Mouse (Mus musculus) G1E (cell line): ENCODE results near the gene Paqr4. TPM values are rescaled to one million over a fixed set of nuclear protein-coding genes. Genes with fewer than 3 reads are reported as not detected.

Experiments used
- ATAC-seq: 2 replicates; pipeline ENCODE4 v1.8.0; 2016; ENCODE audit warnings: mild to moderate bottlenecking; ENCODE audit not compliant: insufficient number of reproducible peaks, poor library complexity, low FRiP score, severe bottlenecking; ENCODE audit errors: extremely low read depth
- DNase-seq: peaks from one replicate; pipeline ENCODE4 v3.0.0; 2012; ENCODE audit warnings: low spot score
- H3K27me3 ChIP-seq: 2 replicates; pipeline ENCODE4 v1.6.1; 2012; ENCODE audit warnings: mild to moderate bottlenecking, low read length, inconsistent platforms; ENCODE audit not compliant: insufficient read depth
- H3K36me3 ChIP-seq: replicated peaks from 2 replicates; pipeline ENCODE3; 2012; ENCODE audit warnings: mild to moderate bottlenecking, inconsistent platforms
- H3K4me1 ChIP-seq: 2 replicates; pipeline ENCODE4 v1.6.1; 2012; ENCODE audit warnings: low read depth, low read length, inconsistent platforms, mixed read lengths; ENCODE audit not compliant: insufficient read depth
- H3K4me3 ChIP-seq: 2 replicates; pipeline ENCODE4 v1.5.1; 2012; ENCODE audit warnings: low read depth, mild to moderate bottlenecking, inconsistent platforms, low read length, moderate library complexity, mixed read lengths
- H3K9me3 ChIP-seq: replicated peaks from 2 replicates; pipeline ENCODE4 v1.6.1; 2012; ENCODE audit warnings: inconsistent platforms
- CTCF ChIP-seq: IDR thresholded peaks from 2 replicates; pipeline ENCODE4 v1.5.1; 2012; ENCODE audit warnings: low read depth, low read length, inconsistent platforms, mixed read lengths
- GATA1 ChIP-seq: IDR thresholded peaks from 2 replicates; pipeline ENCODE4 v1.6.1; 2012; ENCODE audit warnings: borderline replicate concordance, low read length, inconsistent platforms, mixed read lengths
- GATA2 ChIP-seq: IDR thresholded peaks from 2 replicates; pipeline ENCODE4 v1.6.1; 2012; ENCODE audit warnings: low read depth, low read length, inconsistent platforms, borderline replicate concordance
- POLR2AphosphoS5 ChIP-seq: IDR thresholded peaks from 2 replicates; pipeline ENCODE4 v1.6.1; 2012; ENCODE audit warnings: low read depth, low read length, inconsistent platforms; ENCODE audit not compliant: insufficient replicate concordance
- TAL1 ChIP-seq: conservative IDR thresholded peaks from 2 replicates; pipeline ENCODE4 v1.6.1; 2012; ENCODE audit warnings: low read depth, low read length, inconsistent platforms, mixed read lengths
- polyA plus RNA-seq: library from polyadenylated mRNA; stranded (reverse); fragments of >175 nt; gene quantifications from 2 replicates; pipeline ENCODE4 v1.2.3, GENCODE M21; 2012
- total RNA-seq, 2 experiments: library from RNA; stranded (forward) in 1 of 2; stranded (reverse) in 1 of 2; fragments of 200-1000 nt in 1 of 2; fragments of >200 nt in 1 of 2; fragmentation: Nextera tagmentation in 1 of 2; gene quantifications; 2 replicates each; pipeline ENCODE4 v1.2.3; 2014 to 2017

Gene Paqr4
- total and polyA plus RNA-seq, 3 experiments = 1.9 to 3.5 (median 2.6) TPM

- no peaks in the 10 kb centered on the region for H3K9me3 ChIP-seq
- peaks cover 8% of the 10 kb centered on the region for H3K4me1 ChIP-seq
- DNase-seq (no peak), ATAC-seq (no peak)
- TF ChIP-seq CTCF (no peak), GATA2 (no peak), TAL1 (no peak)
- H3K36me3 ChIP-seq = peaks cover 72% of the 10 kb centered on the region
- H3K4me3 ChIP-seq = no peak overlapping the region
- H3K27me3 ChIP-seq = no peaks in the 10 kb centered on the region
Measured at GRCm38 (mm10) chr17:23758801-23759200, 18.1 kb upstream of the Paqr4 start.

GRCm38 (mm10) chr17:23757581-23757980 lies 16.9 kb upstream of the Paqr4 start:
- no peak overlapping the region for H3K4me3 ChIP-seq
- H3K9me3 ChIP-seq = no peaks in the 10 kb centered on the region
- H3K27me3 ChIP-seq = no peaks in the 10 kb centered on the region
- TF ChIP-seq TAL1 (no peak), GATA1 (no peak), POLR2AphosphoS5 (no peak), CTCF (no peak), GATA2 (no peak)
- no peak for DNase-seq
- H3K36me3 ChIP-seq = peaks cover 80% of the 10 kb centered on the region
- H3K4me1 ChIP-seq = no peaks in the 10 kb centered on the region
- ATAC-seq = no peak

- DNase-seq = no peak
- Histone ChIP-seq H3K4me3 (no peak overlapping the region), H3K9me3 (no peaks in the 10 kb centered on the region), H3K4me1 (no peaks in the 10 kb centered on the region), H3K27me3 (no peaks in the 10 kb centered on the region), H3K36me3 (peaks cover 71% of the 10 kb centered on the region)
- TF ChIP-seq POLR2AphosphoS5 = no peak
- no peak for TF ChIP-seq TAL1
- TF ChIP-seq GATA2 = no peak
- TF ChIP-seq CTCF = no peak
- no peak for TF ChIP-seq GATA1
- ATAC-seq = no peak
Measured at GRCm38 (mm10) chr17:23755689-23756088, 15.0 kb upstream of the Paqr4 start.

- peaks cover 30% of the 10 kb centered on the region for H3K27me3 ChIP-seq
- H3K36me3 ChIP-seq = peaks cover 23% of the 10 kb centered on the region
- no peak for DNase-seq
- TF ChIP-seq CTCF (no peak), POLR2AphosphoS5 (no peak), GATA1 (no peak), GATA2 (no peak), TAL1 (no peak)
- ATAC-seq = no peak
- H3K4me1 ChIP-seq = peaks cover 49% of the 10 kb centered on the region
- H3K9me3 ChIP-seq = no peaks in the 10 kb centered on the region
- H3K4me3 ChIP-seq = peak overlapping the region; percentile 55
Measured at GRCm38 (mm10) chr17:23749400-23750191, 8.9 kb upstream of the Paqr4 start.

GRCm38 (mm10) chr17:23748631-23749391 lies 8.1 kb upstream of the Paqr4 start:
- TF ChIP-seq GATA1 (no peak), CTCF (peak; percentile 34; the same call in 1 of the 2 replicates)
- Histone ChIP-seq H3K27me3 (peaks cover 36% of the 10 kb centered on the region), H3K4me1 (peaks cover 51% of the 10 kb centered on the region), H3K9me3 (no peaks in the 10 kb centered on the region), H3K36me3 (peaks cover 20% of the 10 kb centered on the region), H3K4me3 (peak overlapping the region; percentile 55)
- peak; percentile 73 for DNase-seq
- peak; percentile 7; the same call in 1 of the 2 replicates for ATAC-seq

GRCm38 (mm10) chr17:23748026-23748425 lies 7.4 kb upstream of the Paqr4 start:
- Histone ChIP-seq H3K4me1 (peaks cover 56% of the 10 kb centered on the region), H3K27me3 (peaks cover 44% of the 10 kb centered on the region)
- no peak for DNase-seq

More at GRCm38 (mm10) chr17:23748026-23748425, 7.4 kb upstream of the Paqr4 start:
- H3K4me3 ChIP-seq = no peak overlapping the region
- TF ChIP-seq TAL1 (no peak), POLR2AphosphoS5 (no peak), GATA1 (no peak), CTCF (no peak), GATA2 (no peak)
- H3K9me3 ChIP-seq = no peaks in the 10 kb centered on the region
- ATAC-seq = no peak
- H3K36me3 ChIP-seq = peaks cover 13% of the 10 kb centered on the region
